Mouse (Mus musculus) intestine, postnatal 0 days (tissue): ENCODE data around the gene Rtl10. TPM values are rescaled to one million over a fixed set of nuclear protein-coding genes. Genes with fewer than 3 reads are reported as not detected.

Experiments
- ATAC-seq: fragments of 200-750 bp; cut with Nextera tagmentation; 2 replicates; pipeline ENCODE4 v1.8.0; 2017; ENCODE audit warnings: mild to moderate bottlenecking, moderate TSS enrichment, moderate library complexity
- H3K27ac ChIP-seq: fragments of 300-500 bp; sonication (generic); 2 replicates; pipeline ENCODE4 v1.5.1; 2014; ENCODE audit warnings: mild to moderate bottlenecking, low read depth, low read length, moderate library complexity
- H3K27me3 ChIP-seq: fragments of 300-500 bp; sonication (generic); replicated peaks from 2 replicates; pipeline ENCODE4 v1.6.1; 2014; ENCODE audit warnings: low read length, mixed read lengths; ENCODE audit not compliant: control insufficient read depth, insufficient read depth
- H3K36me3 ChIP-seq: fragments of 300-500 bp; sonication (generic); 2 replicates; pipeline ENCODE4 v1.6.1; 2014; ENCODE audit warnings: mild to moderate bottlenecking, moderate library complexity; ENCODE audit not compliant: control insufficient read depth, insufficient read depth
- H3K4me1 ChIP-seq: fragments of 300-500 bp; sonication (generic); replicated peaks from 2 replicates; pipeline ENCODE4 v1.6.1; 2014; ENCODE audit warnings: antibody characterized with exemption, low read length, mixed read lengths; ENCODE audit not compliant: control insufficient read depth, insufficient read depth
- H3K4me2 ChIP-seq: fragments of 300-500 bp; sonication (generic); replicated peaks from 2 replicates; pipeline ENCODE4 v1.6.1; 2014; ENCODE audit warnings: low read depth, mild to moderate bottlenecking, moderate library complexity
- H3K4me3 ChIP-seq: fragments of 300-500 bp; sonication (generic); 2 replicates; pipeline ENCODE4 v1.5.1; 2014; ENCODE audit warnings: low read depth, low read length
- H3K9ac ChIP-seq: fragments of 300-500 bp; sonication (generic); 2 replicates; pipeline ENCODE4 v1.6.1; 2014; ENCODE audit warnings: mild to moderate bottlenecking, low read depth, low read length
- H3K9me3 ChIP-seq: fragments of 300-500 bp; sonication (generic); 2 replicates; pipeline ENCODE4 v1.6.1; 2016; ENCODE audit warnings: mixed run types; ENCODE audit not compliant: control insufficient read depth
- CTCF ChIP-seq: sonication (generic); IDR thresholded peaks from 2 replicates; pipeline ENCODE4 v1.5.1; 2016; ENCODE audit warnings: low read depth, mild to moderate bottlenecking, control low read depth, antibody characterized with exemption, moderate library complexity
- WGBS: fragments of 180-500 bp; shearing (Covaris S2); extraction: QIAGEN DNeasy Blood & Tissue Kit; methylation state at CpG from one replicate; pipeline ENCODE4 v1.1.7; 2014; 5-methylcytosine and 5-hydroxymethylcytosine counted together
- polyA plus RNA-seq: library from polyadenylated mRNA; unstranded; fragments of >200 nt; fragmentation: Nextera tagmentation; extraction: Ambion mirVana; gene quantifications from 2 replicates; pipeline ENCODE4 v1.2.1, GENCODE M21; 2015

Rtl10 gene
- polyA plus RNA-seq, 1 experiment from 2014 or later = 1.4 TPM

- no peaks in the 10 kb centered on the region for H3K9me3 ChIP-seq
- 86% methylated on average over 2 of the region's 2 CpGs for WGBS
- no peak for ATAC-seq
- no peak overlapping the region for H3K4me3 ChIP-seq
- no peaks in the 10 kb centered on the region for H3K4me1 ChIP-seq
- H3K27me3 ChIP-seq = no peaks in the 10 kb centered on the region
- no peak overlapping the region for H3K27ac ChIP-seq
- TF ChIP-seq CTCF = no peak
- H3K9ac ChIP-seq = no peak overlapping the region
- peaks cover 27% of the 10 kb centered on the region; the same call in 1 of the 2 replicates for H3K36me3 ChIP-seq
- no peak overlapping the region for H3K4me2 ChIP-seq
These were observed 24.7 kb upstream of the Rtl10 start for GRCm38 (mm10) chr16:18474021-18474420.

GRCm38 (mm10) chr16:18477996-18478395 is 20.7 kb upstream of the Rtl10 start:
- H3K4me2 ChIP-seq = no peak overlapping the region
- no peak overlapping the region for H3K4me3 ChIP-seq
- no peak overlapping the region for H3K9ac ChIP-seq
- H3K4me1 ChIP-seq = 0 out of 2 replicates have a peak, but pooled peaks cover 2% of the 10 kb centered on the region
- TF ChIP-seq CTCF = peak; percentile 48; the same call in 1 of the 2 replicates
- no peaks in the 10 kb centered on the region for H3K9me3 ChIP-seq
- H3K27ac ChIP-seq = no peak overlapping the region
- WGBS = 71% methylated on average over 6 of the region's 6 CpGs
- H3K36me3 ChIP-seq = peaks cover 10% of the 10 kb centered on the region; the same call in 1 of the 2 replicates
- H3K27me3 ChIP-seq = no peaks in the 10 kb centered on the region
- no peak for ATAC-seq

- ATAC-seq = no peak
- Histone ChIP-seq H3K4me1 (0 out of 2 replicates have a peak, but pooled peaks cover 2% of the 10 kb centered on the region), H3K4me3 (no peak overlapping the region), H3K9me3 (no peaks in the 10 kb centered on the region), H3K4me2 (no peak overlapping the region), H3K36me3 (peaks cover 5% of the 10 kb centered on the region; the same call in 1 of the 2 replicates), H3K27ac (no peak overlapping the region), H3K9ac (no peak overlapping the region), H3K27me3 (no peaks in the 10 kb centered on the region)
- TF ChIP-seq CTCF = no peak
- WGBS = 36% methylated on average over 7 of the region's 7 CpGs
These were observed 19.0 kb upstream of the Rtl10 start for GRCm38 (mm10) chr16:18479667-18480066.

- no peak overlapping the region for H3K9ac ChIP-seq
- no peak overlapping the region for H3K27ac ChIP-seq
- ATAC-seq = no peak
- no peak overlapping the region for H3K4me2 ChIP-seq
- no peaks in the 10 kb centered on the region for H3K9me3 ChIP-seq
- H3K4me3 ChIP-seq = no peak overlapping the region
- 0 out of 2 replicates have a peak, but pooled peaks cover 2% of the 10 kb centered on the region for H3K4me1 ChIP-seq
- no peaks in the 10 kb centered on the region for H3K27me3 ChIP-seq
- TF ChIP-seq CTCF = 0 out of 2 replicates have a peak, but pooled peaks have one; percentile 22
- H3K36me3 ChIP-seq = peaks cover 5% of the 10 kb centered on the region; the same call in 1 of the 2 replicates
- WGBS = 73% methylated on average over 4 of the region's 4 CpGs
These were observed 17.7 kb upstream of the Rtl10 start for GRCm38 (mm10) chr16:18480933-18481485.

- 0 out of 2 replicates have a peak, but pooled peaks cover 2% of the 10 kb centered on the region for H3K4me1 ChIP-seq
- 90% methylated on average over 3 of the region's 3 CpGs for WGBS
- ATAC-seq = no peak
- no peaks in the 10 kb centered on the region for H3K27me3 ChIP-seq
- no peaks in the 10 kb centered on the region for H3K9me3 ChIP-seq
- no peak overlapping the region for H3K4me2 ChIP-seq
- no peak overlapping the region for H3K27ac ChIP-seq
- no peak overlapping the region for H3K4me3 ChIP-seq
- TF ChIP-seq CTCF = no peak
- no peaks in the 10 kb centered on the region; the same call in 1 of the 2 replicates for H3K36me3 ChIP-seq
- H3K9ac ChIP-seq = no peak overlapping the region
These were observed 16.3 kb upstream of the Rtl10 start for GRCm38 (mm10) chr16:18482431-18482830.

- no peak overlapping the region for H3K4me2 ChIP-seq
- no peaks in the 10 kb centered on the region; the same call in 1 of the 2 replicates for H3K36me3 ChIP-seq
- 0 out of 2 replicates have a peak, but pooled peaks cover 2% of the 10 kb centered on the region for H3K4me1 ChIP-seq
- H3K27ac ChIP-seq = no peak overlapping the region
- H3K27me3 ChIP-seq = no peaks in the 10 kb centered on the region
- ATAC-seq = no peak
- H3K9me3 ChIP-seq = no peaks in the 10 kb centered on the region
- no peak overlapping the region for H3K4me3 ChIP-seq
- no peak for TF ChIP-seq CTCF
- WGBS = 83% methylated on average over 5 of the region's 5 CpGs
- H3K9ac ChIP-seq = no peak overlapping the region
These were observed 14.9 kb upstream of the Rtl10 start for GRCm38 (mm10) chr16:18483839-18484238.
